Mouse (Mus musculus) kidney, postnatal 25 days (tissue): ENCODE results near the gene Zfp341.
A peak's percentile ranks its signal among the peaks of the same experiment; 100 is the strongest.

Source experiments
- DNase-seq, 2 experiments: peaks; one replicate each; pipeline ENCODE4 v3.0.0; 2021; ENCODE audit warnings: mixed read lengths in 2 of 2

The Zfp341 gene

GRCm38 (mm10) chr2:154638521-154638920 lies 25.4 kb downstream of the Zfp341 start:
- no peak for DNase-seq

- DNase-seq: no peak
These were observed 26.0 kb downstream of the Zfp341 start for GRCm38 (mm10) chr2:154639115-154639514.

DNA sequence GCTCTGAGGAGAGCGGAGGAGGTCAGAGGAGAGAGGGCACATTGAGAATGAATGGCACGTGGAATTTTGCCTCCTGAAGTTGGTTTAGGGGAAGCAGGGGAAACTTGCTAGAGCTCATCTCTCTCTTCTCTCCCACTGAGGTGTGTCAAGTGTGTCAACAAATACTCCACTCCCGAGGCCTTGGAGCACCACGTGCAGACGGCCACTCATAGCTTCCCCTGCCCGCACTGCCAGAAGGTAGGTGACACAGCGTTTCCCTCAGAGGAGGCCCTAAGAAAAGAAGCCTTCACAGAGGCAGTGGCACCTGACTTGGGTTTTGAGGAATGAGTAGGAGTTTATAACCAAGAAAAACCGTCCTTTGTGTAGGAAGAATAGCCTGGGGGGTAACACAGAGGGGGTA lies 28.1 kb downstream of the Zfp341 start:
- no peak for DNase-seq

GRCm38 (mm10) chr2:154642005-154642459 lies 28.9 kb downstream of the Zfp341 start:
- peak in 1 of 2 experiments; percentile 49 for DNase-seq

DNA sequence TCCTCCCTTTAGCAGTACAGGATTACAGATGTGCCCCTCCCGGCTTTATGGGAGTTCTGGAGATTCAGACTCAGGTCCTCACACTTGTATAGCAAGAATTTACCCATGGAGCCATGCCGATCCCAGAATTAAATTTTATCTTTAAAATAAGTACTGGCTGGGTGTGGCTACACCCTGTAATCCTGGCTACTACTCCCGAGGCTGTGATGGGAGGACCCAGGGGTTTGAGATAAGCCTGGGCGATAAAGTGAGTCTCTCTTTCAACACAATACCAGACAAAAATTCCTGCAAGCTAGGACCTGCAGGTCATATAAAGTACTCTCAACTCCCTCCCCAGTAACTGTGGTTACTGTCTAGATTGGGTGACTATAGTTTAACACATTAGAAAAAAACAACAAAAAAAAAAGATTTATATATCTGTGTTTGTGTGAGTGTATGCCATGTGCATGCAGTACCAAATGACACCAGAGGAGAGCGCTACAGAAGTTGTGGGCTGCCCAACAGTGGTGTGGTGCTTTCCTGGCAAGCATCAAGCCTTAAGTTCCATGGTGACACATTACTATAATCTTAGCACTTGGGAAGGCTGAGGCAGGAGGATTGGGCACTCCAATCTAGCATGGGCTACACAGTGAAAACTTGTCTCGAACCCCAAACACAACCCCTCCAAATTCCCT lies 29.8 kb downstream of the Zfp341 start:
- no peak for DNase-seq

- peak in 1 of 2 experiments; percentile 56 for DNase-seq
These were observed 33.5 kb downstream of the Zfp341 start for GRCm38 (mm10) chr2:154646634-154647033.

- DNase-seq: peak; percentile 70 to 75
These were observed 35.0 kb downstream of the Zfp341 start for GRCm38 (mm10) chr2:154648086-154648485.

DNA sequence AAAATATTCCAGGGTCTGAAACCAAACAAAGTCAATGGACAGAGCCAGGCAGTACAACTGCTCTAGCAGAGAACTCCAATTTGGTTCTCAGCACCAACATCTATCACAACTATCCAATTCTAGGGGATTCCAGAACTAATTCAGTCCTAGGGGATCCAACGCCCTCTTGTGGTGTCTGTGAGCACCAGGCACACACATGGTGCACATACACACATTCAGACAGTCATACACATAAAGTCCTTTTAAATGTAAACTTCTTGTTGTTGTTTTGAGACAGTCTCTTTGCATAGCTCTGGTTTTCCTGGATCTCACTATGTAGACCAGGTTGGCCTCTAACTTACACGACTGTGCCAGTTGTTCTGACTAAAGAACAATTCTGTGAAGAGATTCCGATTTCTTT lies 37.3 kb downstream of the Zfp341 start:
- no peak for DNase-seq

DNA sequence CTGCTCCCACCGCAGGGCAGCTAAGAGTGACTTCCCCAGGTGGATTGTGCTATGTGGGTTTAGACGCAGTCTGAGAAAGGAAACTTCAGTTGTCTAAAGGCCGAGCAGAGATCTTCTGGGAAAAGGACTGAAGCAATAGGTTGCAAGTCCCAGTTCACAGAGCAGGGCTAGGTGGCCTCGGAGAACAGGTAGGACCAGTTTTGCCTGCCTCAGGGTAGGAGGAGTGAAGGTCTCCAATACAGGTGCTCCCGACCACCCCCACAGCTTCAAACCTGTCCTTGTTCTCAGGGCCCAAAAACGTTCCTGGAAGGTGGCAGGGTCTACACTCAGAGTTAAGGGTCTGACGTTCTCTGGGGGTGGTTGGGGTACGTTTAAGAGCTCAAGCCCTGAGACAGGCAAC lies 38.3 kb downstream of the Zfp341 start, which contains the start of gene Chmp4b:
Gene Chmp4b, plus strand, starts transcription at position 343 of the 400 bp plus-strand sequence.
- DNase-seq: peak; percentile 73 to 86

GRCm38 (mm10) chr2:154654976-154655375 lies 41.9 kb downstream of the Zfp341 start:
- no peak for DNase-seq

DNA sequence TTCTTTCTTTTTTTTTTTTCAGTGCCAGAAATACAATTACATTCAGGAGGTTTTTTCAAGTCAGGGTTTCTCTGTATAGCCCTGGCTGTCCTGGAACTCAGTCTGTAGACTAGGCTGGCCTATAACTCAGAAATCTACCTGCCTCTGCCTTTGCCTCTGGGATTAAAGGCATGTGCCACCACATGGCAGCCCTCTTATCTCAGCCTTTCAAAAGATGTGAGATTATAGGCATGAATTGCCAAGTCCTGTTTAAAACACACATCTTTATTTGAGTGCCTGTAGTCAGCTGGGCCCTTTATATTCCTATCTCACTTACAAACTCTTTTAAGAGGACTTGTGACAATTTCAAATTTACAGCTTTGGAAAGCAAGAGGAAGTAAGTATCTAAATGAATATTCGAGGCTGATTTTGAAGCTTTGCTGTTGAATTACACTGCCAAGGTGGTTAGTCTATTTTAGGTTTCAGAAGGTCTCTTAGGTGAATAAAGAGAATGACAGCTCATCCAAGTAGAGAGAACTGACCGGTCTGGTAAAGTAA lies 42.8 kb downstream of the Zfp341 start:
- no peak for DNase-seq

DNA sequence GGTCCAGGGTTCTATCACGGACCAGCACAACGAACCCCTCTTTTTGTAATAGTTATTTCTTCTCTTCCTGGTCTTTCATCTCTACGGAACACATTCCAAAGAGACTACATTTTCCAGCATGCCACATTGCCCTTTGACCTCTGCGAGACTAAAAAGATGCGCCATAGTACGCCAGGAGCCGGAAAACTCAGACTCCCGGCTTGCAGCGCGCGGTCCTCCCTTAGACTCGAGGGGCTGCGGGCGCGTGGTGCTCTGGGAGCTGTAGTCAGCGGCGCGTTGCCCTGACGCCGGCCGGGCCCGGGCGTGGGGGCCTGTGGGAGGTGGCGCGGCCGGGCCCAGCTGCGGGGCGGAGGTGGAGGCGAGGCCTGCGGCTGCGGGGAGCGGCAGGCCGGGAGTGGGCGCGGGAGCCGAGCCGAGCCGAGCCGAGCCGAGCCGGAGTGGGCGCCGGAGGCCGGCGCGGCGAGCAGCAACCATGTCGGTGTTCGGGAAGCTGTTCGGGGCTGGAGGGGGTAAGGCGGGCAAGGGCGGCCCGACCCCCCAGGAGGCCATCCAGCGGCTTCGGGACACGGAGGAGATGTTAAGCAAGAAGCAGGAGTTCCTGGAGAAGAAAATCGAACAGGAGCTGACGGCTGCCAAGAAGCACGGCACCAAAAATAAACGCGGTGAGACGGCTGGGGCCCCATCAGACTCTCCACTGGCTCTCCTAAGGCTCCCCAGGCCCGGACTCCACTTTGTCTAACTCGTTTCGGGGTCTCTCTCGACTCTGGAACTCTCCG lies 43.8 kb downstream of the Zfp341 start:
- peak; percentile 98 to 99 for DNase-seq

GRCm38 (mm10) chr2:154657486-154658237 lies 44.6 kb downstream of the Zfp341 start:
- DNase-seq: peak; percentile 33 to 61

GRCm38 (mm10) chr2:154659070-154659469 lies 46.0 kb downstream of the Zfp341 start:
- DNase-seq: no peak

DNA sequence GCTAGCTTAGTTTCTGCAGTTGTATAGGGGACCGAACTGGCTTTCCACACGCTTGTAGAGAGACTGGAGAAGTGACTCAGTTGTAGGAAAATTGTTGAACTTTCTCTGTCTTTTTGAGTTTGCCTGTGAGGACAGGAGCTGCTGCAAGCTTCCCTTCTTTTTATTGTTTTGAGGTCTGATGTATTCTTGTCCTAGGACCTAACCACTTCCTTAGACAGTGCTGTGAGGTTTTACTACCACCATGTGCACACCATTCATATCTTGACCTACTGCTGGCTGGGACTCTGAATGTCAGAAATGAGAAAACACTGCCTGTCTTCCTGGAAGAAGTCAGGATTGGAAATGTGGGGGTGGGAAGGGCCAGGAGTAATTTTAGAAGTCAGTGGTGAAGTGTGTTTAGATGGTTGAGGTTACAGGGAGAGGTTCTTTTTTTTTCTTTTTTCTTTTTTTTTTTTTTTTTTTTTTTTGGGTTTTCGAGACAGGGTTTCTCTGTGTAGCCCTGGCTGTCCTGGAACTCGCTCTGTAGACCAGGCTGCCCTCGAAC lies 46.5 kb downstream of the Zfp341 start:
- no peak for DNase-seq

DNA sequence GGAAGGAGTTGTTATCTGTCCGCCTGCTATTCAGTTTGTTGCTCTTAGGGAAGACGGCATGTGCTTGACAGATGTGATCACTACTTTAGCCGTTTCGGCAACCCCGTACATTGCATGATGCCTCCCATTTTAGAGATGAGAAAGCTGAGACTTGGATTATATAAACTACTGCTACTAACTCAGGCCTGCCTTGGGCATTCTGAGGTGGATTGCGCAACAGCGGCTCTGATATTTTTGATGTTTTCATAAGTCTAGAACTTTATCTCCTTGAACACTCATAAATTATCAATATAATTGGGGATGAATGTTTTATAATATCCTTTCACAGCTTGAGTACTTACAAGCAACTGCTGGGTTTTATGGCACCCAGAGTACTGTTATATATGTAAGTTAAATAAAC lies 55.6 kb downstream of the Zfp341 start:
- no peak for DNase-seq

- no peak for DNase-seq
These were observed 57.0 kb downstream of the Zfp341 start for GRCm38 (mm10) chr2:154670106-154670505.

DNA sequence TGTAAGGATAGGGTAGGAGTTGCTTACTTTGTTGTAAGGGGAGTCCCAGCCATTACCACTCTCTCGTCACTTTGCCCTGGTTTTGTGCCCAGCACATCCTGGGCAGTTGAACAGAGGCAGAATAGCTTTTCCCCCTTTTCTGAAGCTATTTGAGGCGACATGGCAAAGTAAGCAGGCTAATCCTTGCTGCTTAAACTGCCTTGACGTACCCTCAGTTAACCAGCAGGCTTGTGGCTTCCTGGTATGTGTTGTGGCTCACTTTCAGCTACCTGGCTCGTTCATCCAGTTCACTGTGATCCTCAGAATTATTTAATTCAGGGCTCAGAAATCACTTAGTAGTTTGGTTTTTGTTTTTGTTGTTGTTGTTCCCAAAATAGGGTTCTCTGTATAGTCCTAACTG lies 57.6 kb downstream of the Zfp341 start:
- DNase-seq: no peak

DNA sequence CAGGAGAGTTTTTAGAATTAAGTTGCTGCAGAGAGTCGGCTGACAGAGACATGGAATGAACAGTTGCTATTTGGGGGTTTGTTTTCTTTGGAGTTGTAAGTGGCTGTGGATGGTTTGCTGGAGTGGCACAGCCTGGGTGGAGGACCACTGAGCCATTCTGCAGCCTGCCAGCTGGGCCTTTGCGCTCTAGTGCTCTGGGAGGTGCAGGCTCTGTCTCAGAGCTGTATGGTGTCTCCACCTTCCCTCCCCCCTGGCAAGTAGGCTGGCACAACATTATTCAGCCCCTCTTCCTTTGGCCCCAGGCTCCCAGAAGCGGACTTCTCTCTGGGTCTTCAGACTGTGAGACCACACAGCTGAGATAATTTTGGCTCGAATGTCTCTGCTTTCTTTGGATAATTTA lies 60.9 kb downstream of the Zfp341 start:
- no peak for DNase-seq

DNA sequence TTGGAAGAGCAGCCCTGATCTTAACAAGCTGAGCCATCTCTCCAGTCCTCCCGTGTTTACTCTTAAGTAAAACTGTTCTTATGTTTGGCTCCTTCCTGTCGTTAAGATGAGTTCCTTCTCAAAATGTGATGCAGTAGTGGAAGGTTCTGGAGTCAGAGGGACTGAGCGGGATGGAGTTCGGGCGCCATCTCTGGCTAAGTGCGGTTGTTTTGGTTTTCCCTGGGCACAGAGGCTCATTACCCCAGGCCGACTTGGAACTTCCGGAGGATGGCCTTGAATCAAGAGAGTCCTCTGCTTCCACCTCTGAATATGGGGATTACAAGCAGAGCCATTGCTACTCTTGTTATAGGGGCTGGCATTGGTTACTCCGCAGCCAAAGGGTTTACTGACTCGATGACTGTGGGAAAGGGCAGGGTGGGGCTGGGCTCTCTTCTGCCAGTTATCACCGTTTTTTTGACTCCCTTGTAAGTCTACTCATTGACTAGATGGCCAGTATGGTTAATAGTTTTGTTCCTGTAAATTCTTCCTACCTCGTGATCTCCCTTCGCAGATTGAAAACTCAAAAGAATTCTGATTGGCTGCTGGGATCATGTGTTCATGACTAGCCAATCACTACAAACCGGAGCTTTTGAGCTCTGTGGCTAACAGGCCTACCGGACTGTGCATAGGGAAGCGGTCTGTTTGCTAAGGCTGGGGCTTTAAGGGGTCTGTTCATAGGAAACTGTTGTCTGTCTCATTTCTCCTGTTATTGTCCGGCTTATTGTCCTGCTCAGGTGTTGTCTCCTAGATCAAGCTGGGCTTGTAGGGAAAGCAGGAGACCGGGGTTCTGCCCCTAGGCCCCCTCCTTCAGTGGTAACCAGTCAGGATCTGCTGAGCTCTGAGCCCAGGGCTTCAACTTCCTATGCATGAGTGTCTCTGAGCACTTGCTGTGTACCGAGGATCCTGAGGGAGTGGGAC lies 63.8 kb downstream of the Zfp341 start:
- DNase-seq: peak in 1 of 2 experiments; percentile 52

GRCm38 (mm10) chr2:154677651-154678139 lies 64.6 kb downstream of the Zfp341 start:
- peak; percentile 51 to 65 for DNase-seq
